In genomic region chr8:12889046-12889598, GRCm38 (mm10) we compare ENCODE assay signal across 22 mouse cellular contexts. TPM values are rescaled to one million over a fixed set of nuclear protein-coding genes. Genes with fewer than 3 reads are reported as not detected.
DNase-seq lines count a peak whose midpoint lies in the region; ATAC-seq and TF ChIP-seq lines count a peak whose summit lies in the region.
"Had no signal": no experiment of that assay in that cellular context is flagged by ENCODE, and none has a peak within 500 bp of the region (broad histone marks: within the 10 kb centered on the region; RNA-seq: fewer than 3 reads in every experiment).

No protein-coding gene starts in this region.

- no peak overlapping the region for H3K4me2 ChIP-seq in midbrain, postnatal 0 days (ENCODE audit: low read depth, low read length, poor library complexity, severe bottlenecking)
- no peak overlapping the region for H3K4me2 ChIP-seq in midbrain, embryonic 16.5 days (ENCODE audit: low read length)
- H3K4me2 ChIP-seq: heart, embryonic 15.5 days; lung, embryonic 15.5 days; neural tube, embryonic 13.5 days; stomach, embryonic 15.5 days had no signal

- H3K36me3 ChIP-seq in midbrain, postnatal 0 days (ENCODE audit: insufficient read depth, low read length), result peaks cover 4% of the 10 kb centered on the region; the same call in 1 of the 2 replicates
- no peaks in the 10 kb centered on the region for H3K36me3 ChIP-seq in midbrain, embryonic 16.5 days (ENCODE audit: control insufficient read depth, insufficient read depth, low read length)
- H3K36me3 ChIP-seq: G1E; heart, embryonic 15.5 days; lung, embryonic 15.5 days; stomach, embryonic 15.5 days had no signal

- no peak overlapping the region for H3K9ac ChIP-seq in midbrain, postnatal 0 days (replicated peaks; ENCODE audit: low read length, poor library complexity, severe bottlenecking)
- H3K9ac ChIP-seq in midbrain, embryonic 16.5 days (ENCODE audit: low read depth, low read length), result no peak overlapping the region
- H3K9ac ChIP-seq: heart, embryonic 15.5 days; liver, embryonic 14.5 days; lung, embryonic 15.5 days; neural tube, embryonic 13.5 days; stomach, embryonic 15.5 days had no signal

- WGBS in midbrain, postnatal 0 days, result 83% methylated on average over 11 of the region's 11 CpGs
- WGBS in midbrain, embryonic 16.5 days, result 87% methylated on average over 11 of the region's 11 CpGs

- no peaks in the 10 kb centered on the region for H3K9me3 ChIP-seq in midbrain, postnatal 0 days (ENCODE audit: low read length)
- no peaks in the 10 kb centered on the region for H3K9me3 ChIP-seq in midbrain, embryonic 16.5 days (replicated peaks; ENCODE audit: control insufficient read depth, low read length, poor library complexity, severe bottlenecking)
- H3K9me3 ChIP-seq: G1E; heart, embryonic 15.5 days; lung, embryonic 15.5 days; midbrain, embryonic 10.5 days; neural tube, embryonic 13.5 days; stomach, embryonic 15.5 days had no signal

- H3K4me1 ChIP-seq in midbrain, postnatal 0 days (ENCODE audit: insufficient read depth, low read length), result no peaks in the 10 kb centered on the region
- H3K4me1 ChIP-seq in midbrain, embryonic 16.5 days (ENCODE audit: control insufficient read depth, insufficient read depth, low read length), result no peaks in the 10 kb centered on the region
- H3K4me1 ChIP-seq: heart, embryonic 15.5 days; lung, embryonic 15.5 days; midbrain, embryonic 10.5 days; neural tube, embryonic 13.5 days; stomach, embryonic 15.5 days had no signal

- H3K4me3 ChIP-seq in midbrain, postnatal 0 days (ENCODE audit: low read depth, low read length), result no peak overlapping the region
- H3K4me3 ChIP-seq in midbrain, embryonic 16.5 days (ENCODE audit: low read depth, low read length), result no peak overlapping the region
- H3K4me3 ChIP-seq: heart, embryonic 15.5 days; lung, embryonic 15.5 days; midbrain, embryonic 10.5 days; neural tube, embryonic 13.5 days; stomach, embryonic 15.5 days had no signal

- no peak overlapping the region for H3K27ac ChIP-seq in midbrain, postnatal 0 days (ENCODE audit: low read depth, low read length)
- no peak overlapping the region for H3K27ac ChIP-seq in midbrain, embryonic 16.5 days (ENCODE audit: low read length)
- H3K27ac ChIP-seq: heart, embryonic 15.5 days; liver, embryonic 14.5 days; lung, embryonic 15.5 days; macrophage; midbrain, embryonic 10.5 days; neural tube, embryonic 13.5 days; stomach, embryonic 15.5 days had no signal

- TF ChIP-seq CTCF in midbrain, postnatal 0 days (IDR thresholded peaks at IDR 0.05), result no peak

- peak; percentile 77 for DNase-seq in cerebellum, adult 9-10 months
- no peak for DNase-seq in cerebellum, adult 8-10 months
- peak; percentile 8 to 24 for DNase-seq in frontal cortex, postnatal 36 days (ENCODE audit: low spot score in 2 of 2)
- DNase-seq in frontal cortex, postnatal 14 days (ENCODE audit: low spot score in 2 of 2), result no peak
- peak; percentile 49 for DNase-seq in midbrain, postnatal 0 days (ENCODE audit: low spot score)
- peak; percentile 21 for DNase-seq in telencephalon, adult 2 months (ENCODE audit: low read depth, low spot score)
- no peak for DNase-seq in embryo, embryonic 11 days
- DNase-seq: adrenal gland, postnatal 25 days; gastrocnemius, postnatal 36 days; heart, postnatal 4 days; thymus, adult 2 months had no signal

- H3K27me3 ChIP-seq in midbrain, postnatal 0 days (ENCODE audit: insufficient read depth, low read length), result no peaks in the 10 kb centered on the region
- no peaks in the 10 kb centered on the region for H3K27me3 ChIP-seq in midbrain, embryonic 16.5 days (ENCODE audit: control insufficient read depth, insufficient read depth, low read depth, low read length)
- H3K27me3 ChIP-seq: lung, embryonic 15.5 days; neural tube, embryonic 13.5 days; stomach, embryonic 15.5 days had no signal

- ATAC-seq in midbrain, postnatal 0 days (ENCODE audit: low FRiP score), result no peak
- ATAC-seq in midbrain, embryonic 16.5 days, result no peak
- ATAC-seq: activated CD4-positive, CD25-positive, alpha-beta regulatory T cell, adult 4 months; intestine, embryonic 16.5 days had no signal

RNA-seq across cellular contexts. Expression of gene Mcf2l, which starts 15.5 kb away (rescaled TPM):
- 391 and 405 TPM in 2 replicates for total RNA-seq in midbrain, postnatal 0 days (2014; rRNA removed)
- 130 and 136 TPM in 2 replicates for polyA plus RNA-seq in midbrain, postnatal 0 days (2015; fragmentation: Nextera tagmentation; extraction: Ambion mirVana)
- polyA plus RNA-seq in midbrain, embryonic 16.5 days (2015; fragmentation: Nextera tagmentation; extraction: Ambion mirVana), result 185 and 190 TPM in 2 replicates
- polyA plus RNA-seq: G1E had no signal

Comparison
In these comparisons a context has a peak if more than half of its experiments do, and no peak if none do; other contexts are left out.
1. DNase-seq: peak in cerebellum, adult 9-10 months (single experiment), frontal cortex, postnatal 36 days (2 of 2), midbrain, postnatal 0 days (single experiment) and telencephalon, adult 2 months (single experiment); none in cerebellum, adult 8-10 months (single experiment), frontal cortex, postnatal 14 days (0 of 2) and embryo, embryonic 11 days (single experiment).